8 mouse cellular contexts compared by ENCODE assay signal in the genomic region with DNA sequence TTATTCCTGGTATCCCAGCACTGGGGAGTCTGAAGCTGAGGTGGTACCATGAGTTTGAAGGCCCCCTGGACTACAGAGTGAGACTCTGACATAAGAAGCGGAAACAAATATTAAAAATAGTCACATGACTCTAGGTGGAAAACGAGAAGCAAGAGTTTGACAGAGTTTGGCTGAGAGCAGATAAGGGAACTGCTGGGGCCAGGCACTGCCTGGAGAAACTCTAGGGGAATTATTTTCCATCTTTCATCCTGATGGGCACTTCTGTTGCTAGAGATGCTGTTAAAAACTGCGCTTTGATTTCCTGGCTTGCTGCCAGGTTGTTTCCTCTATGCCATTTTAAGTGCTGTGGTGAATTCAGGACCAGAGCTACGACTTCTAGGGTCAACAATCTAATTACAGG.
DNase-seq lines count a peak whose midpoint lies in the region.

No protein-coding gene starts in this region.

- peak; percentile 17 to 19 for DNase-seq in cerebellum, postnatal 10 days
- no peak for DNase-seq in cerebellum, postnatal 36 days
- DNase-seq in lung, postnatal 10 days: peak; percentile 12
- DNase-seq in lung, adult 18-20 months: no peak
- peak; percentile 67 for DNase-seq in kidney, postnatal 25 days
- peak; percentile 55 to 65 for DNase-seq in spleen, postnatal 36 days (ENCODE audit: low spot score in 2 of 2)
- DNase-seq in cerebellum, postnatal 14 days: no peak
- DNase-seq in layer of hippocampus, postnatal 25 days (ENCODE audit: extremely low spot score in 1 of 2, low spot score in 1 of 2): no peak

Comparison
In these comparisons a context has a peak if more than half of its experiments do, and no peak if none do; other contexts are left out.
1. DNase-seq: peak in cerebellum, postnatal 10 days (2 of 2), lung, postnatal 10 days (single experiment), kidney, postnatal 25 days (2 of 2) and spleen, postnatal 36 days (2 of 2); none in cerebellum, postnatal 36 days (0 of 2), lung, adult 18-20 months (0 of 2), cerebellum, postnatal 14 days (0 of 2) and layer of hippocampus, postnatal 25 days (0 of 2).